Mouse (Mus musculus): Measurements from ENCODE around the gene E330017A01Rik.

DNA sequence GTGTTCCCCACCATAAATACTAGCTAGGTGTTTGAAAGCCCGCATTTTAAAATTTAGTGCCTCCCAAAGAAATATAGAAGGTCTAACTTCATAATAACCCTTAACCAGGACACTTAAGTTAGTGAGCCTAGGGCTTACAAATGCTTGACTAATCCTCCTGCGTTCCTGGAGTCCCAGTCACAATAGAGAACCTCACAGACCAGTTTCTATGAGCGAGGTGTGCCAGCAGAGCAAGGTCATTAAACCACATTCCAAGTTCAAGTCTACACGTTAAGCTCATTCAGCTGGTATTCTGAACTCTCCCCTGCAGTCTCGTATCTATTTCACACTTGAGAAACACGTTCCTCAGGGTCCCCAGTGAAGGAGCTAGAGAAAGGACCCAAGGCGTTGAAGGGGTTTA lies 44.3 kb upstream of the E330017A01Rik start:
- TF ChIP-seq CTCF (IDR thresholded peaks at IDR 0.05; ENCODE audit: low read depth): no peak
- TF ChIP-seq EP300 (IDR thresholded peaks at IDR 0.05; ENCODE audit: low read depth): no peak

Measured in liver, embryonic 14.5 days (tissue).